Mouse (Mus musculus) heart, postnatal 25 days (tissue): ENCODE data around the gene Tmem38b. TPM values are rescaled to one million over a fixed set of nuclear protein-coding genes. Genes with fewer than 3 reads are reported as not detected.
A peak's percentile ranks its signal among the peaks of the same experiment; 100 is the strongest.
"Not testable (repeated sequence)": the region's sequence is repeated elsewhere in the genome, so short reads cannot be mapped to it uniquely, and the experiment has no call there.

Experiments
- DNase-seq: peaks from one replicate; pipeline ENCODE4 v3.0.0; 2022; ENCODE audit warnings: low spot score
- intact Hi-C: fragments of 180-260 bp; cut with DNase I; formaldehyde crosslinking; loops from one replicate; pipeline ENCODE4 v1.15.1; 2025
- total RNA-seq, 2 experiments: library from RNA; stranded (reverse); gene quantifications; 2 replicates each; pipeline ENCODE4 v1.2.3; 2021

Gene Tmem38b
- 10 to 100 TPM; 18.2 to 19.3 TPM for total RNA-seq

- peak; percentile 20 for DNase-seq
- intact Hi-C loops = no loop called here
Observed at GRCm38 (mm10) chr4:53825821-53826605, at the start of gene Tmem38b. Gene Tmem38b (plus strand): TSS chr4:53826045.

- intact Hi-C loops = no loop called here
- DNase-seq = no peak
Observed at GRCm38 (mm10) chr4:53781396-53781795, 44.4 kb upstream of the Tmem38b start.

- no peak for DNase-seq
- intact Hi-C loops = no loop called here
Observed at GRCm38 (mm10) chr4:53782216-53783070, 43.4 kb upstream of the Tmem38b start.

GRCm38 (mm10) chr4:53785746-53786398, 40.0 kb upstream of the Tmem38b start:
- intact Hi-C loops = no loop called here
- DNase-seq = no peak

GRCm38 (mm10) chr4:53786851-53787250, 39.0 kb upstream of the Tmem38b start:
- intact Hi-C loops = no loop called here
- no peak for DNase-seq

GRCm38 (mm10) chr4:53789346-53789745, 36.5 kb upstream of the Tmem38b start:
- no peak for DNase-seq
- intact Hi-C loops = no loop called here

- no peak for DNase-seq
- intact Hi-C loops = no loop called here
Observed at GRCm38 (mm10) chr4:53794257-53794966, 31.4 kb upstream of the Tmem38b start.

GRCm38 (mm10) chr4:53795086-53795485, 30.8 kb upstream of the Tmem38b start:
- intact Hi-C loops = no loop called here
- no peak for DNase-seq

- intact Hi-C loops = no loop called here
- no peak for DNase-seq
Observed at GRCm38 (mm10) chr4:53795706-53796105, 30.1 kb upstream of the Tmem38b start.

- no peak for DNase-seq
- intact Hi-C loops = no loop called here
Observed at GRCm38 (mm10) chr4:53796865-53797772, 28.7 kb upstream of the Tmem38b start.

- DNase-seq = no peak
- intact Hi-C loops = no loop called here
Observed at GRCm38 (mm10) chr4:53798896-53799676, 26.8 kb upstream of the Tmem38b start.

GRCm38 (mm10) chr4:53799753-53800152, 26.1 kb upstream of the Tmem38b start:
- intact Hi-C loops = no loop called here
- DNase-seq = no peak

GRCm38 (mm10) chr4:53803674-53804073, 22.2 kb upstream of the Tmem38b start:
- DNase-seq, intact Hi-C loops: not testable (repeated sequence)

GRCm38 (mm10) chr4:53806428-53806827, 19.4 kb upstream of the Tmem38b start:
- intact Hi-C loops, DNase-seq: not testable (repeated sequence)

- intact Hi-C loops = no loop called here
- DNase-seq = no peak
Observed at GRCm38 (mm10) chr4:53818320-53818719, 7.5 kb upstream of the Tmem38b start.

- intact Hi-C loops = no loop called here
- no peak for DNase-seq
Observed at GRCm38 (mm10) chr4:53823697-53824096, 2.1 kb upstream of the Tmem38b start.

- intact Hi-C loops = no loop called here
- DNase-seq = no peak
Observed at GRCm38 (mm10) chr4:53824831-53825230, 1.0 kb upstream of the Tmem38b start.

- DNase-seq = no peak
- intact Hi-C loops = no loop called here
Observed at GRCm38 (mm10) chr4:53826641-53827248, 900 bp downstream of the Tmem38b start.
